Mouse (Mus musculus): Measurements from ENCODE around the gene Podxl. TPM values are rescaled to one million over a fixed set of nuclear protein-coding genes. Genes with fewer than 3 reads are reported as not detected.

Podxl gene
- polyA plus RNA-seq, 1 experiment from 2014 or later: 2.8 TPM

- TF ChIP-seq EP300 (IDR thresholded peaks at IDR 0.05; ENCODE audit: low read depth): peak; percentile 45; the same call in 1 of the 2 replicates
- TF ChIP-seq CTCF (IDR thresholded peaks at IDR 0.05; ENCODE audit: low read depth): no peak
- H3K4me2 ChIP-seq (ENCODE audit: low read depth, low read length): peak overlapping the region; percentile 30; the same call in 1 of the 2 replicates
- H3K9ac ChIP-seq (replicated peaks): no peak overlapping the region
- peak overlapping the region; percentile 52; the same call in 1 of the 2 replicates for H3K27ac ChIP-seq (ENCODE audit: low read depth)
- H3K4me1 ChIP-seq (ENCODE audit: insufficient read depth): peaks cover 31% of the 10 kb centered on the region
- ATAC-seq (peak; percentile 61), DNase-seq (no peak)
- no peaks in the 10 kb centered on the region for H3K27me3 ChIP-seq (ENCODE audit: insufficient read depth, low read length)
- H3K36me3 ChIP-seq (replicated peaks; ENCODE audit: insufficient read depth, low read length): no peaks in the 10 kb centered on the region
- H3K4me3 ChIP-seq (ENCODE audit: low read depth, low read length): no peak overlapping the region
- 39% methylated on average over 2 of the region's 2 CpGs for WGBS (ENCODE audit: insufficient replicate concordance)
- H3K9me3 ChIP-seq (ENCODE audit: low read length): no peaks in the 10 kb centered on the region
Observed at GRCm38 (mm10) chr6:31592128-31592527, 28.3 kb upstream of the Podxl start.

- no peak for TF ChIP-seq EP300 (IDR thresholded peaks at IDR 0.05; ENCODE audit: low read depth)
- no peak for TF ChIP-seq CTCF (IDR thresholded peaks at IDR 0.05; ENCODE audit: low read depth)
- DNase-seq (no peak), ATAC-seq (no peak)
- Histone ChIP-seq H3K9me3 (ENCODE audit: low read length) (no peaks in the 10 kb centered on the region), H3K4me3 (ENCODE audit: low read depth, low read length) (no peak overlapping the region), H3K27ac (ENCODE audit: low read depth) (peak overlapping the region; percentile 7; the same call in 1 of the 2 replicates), H3K36me3 (replicated peaks; ENCODE audit: insufficient read depth, low read length) (no peaks in the 10 kb centered on the region), H3K4me2 (ENCODE audit: low read depth, low read length) (no peak overlapping the region), H3K27me3 (ENCODE audit: insufficient read depth, low read length) (no peaks in the 10 kb centered on the region), H3K9ac (replicated peaks) (no peak overlapping the region), H3K4me1 (ENCODE audit: insufficient read depth) (peaks cover 35% of the 10 kb centered on the region)
- 71% methylated on average over 3 of the region's 3 CpGs for WGBS (ENCODE audit: insufficient replicate concordance)
Observed at GRCm38 (mm10) chr6:31591676-31592075, 27.9 kb upstream of the Podxl start.

GRCm38 (mm10) chr6:31590754-31591153, 27.0 kb upstream of the Podxl start:
- Histone ChIP-seq H3K9ac (replicated peaks) (no peak overlapping the region), H3K4me3 (ENCODE audit: low read depth, low read length) (no peak overlapping the region), H3K27ac (ENCODE audit: low read depth) (peak overlapping the region; percentile 7; the same call in 1 of the 2 replicates), H3K36me3 (replicated peaks; ENCODE audit: insufficient read depth, low read length) (no peaks in the 10 kb centered on the region), H3K27me3 (ENCODE audit: insufficient read depth, low read length) (no peaks in the 10 kb centered on the region), H3K4me2 (ENCODE audit: low read depth, low read length) (no peak overlapping the region), H3K4me1 (ENCODE audit: insufficient read depth) (peaks cover 42% of the 10 kb centered on the region), H3K9me3 (ENCODE audit: low read length) (no peaks in the 10 kb centered on the region)
- no peak for DNase-seq
- WGBS (ENCODE audit: insufficient replicate concordance): 44% methylated on average over 2 of the region's 2 CpGs
- no peak for ATAC-seq
- TF ChIP-seq EP300 (IDR thresholded peaks at IDR 0.05; ENCODE audit: low read depth) (no peak), CTCF (IDR thresholded peaks at IDR 0.05; ENCODE audit: low read depth) (no peak)

- 69% methylated on average over 3 of the region's 3 CpGs for WGBS (ENCODE audit: insufficient replicate concordance)
- Histone ChIP-seq H3K9ac (replicated peaks) (no peak overlapping the region), H3K27me3 (ENCODE audit: insufficient read depth, low read length) (no peaks in the 10 kb centered on the region), H3K4me2 (ENCODE audit: low read depth, low read length) (no peak overlapping the region), H3K27ac (ENCODE audit: low read depth) (no peak overlapping the region), H3K4me1 (ENCODE audit: insufficient read depth) (peaks cover 42% of the 10 kb centered on the region), H3K9me3 (ENCODE audit: low read length) (no peaks in the 10 kb centered on the region), H3K36me3 (replicated peaks; ENCODE audit: insufficient read depth, low read length) (no peaks in the 10 kb centered on the region), H3K4me3 (ENCODE audit: low read depth, low read length) (no peak overlapping the region)
- TF ChIP-seq CTCF (IDR thresholded peaks at IDR 0.05; ENCODE audit: low read depth) (no peak), EP300 (IDR thresholded peaks at IDR 0.05; ENCODE audit: low read depth) (no peak)
- DNase-seq (no peak), ATAC-seq (no peak)
Observed at GRCm38 (mm10) chr6:31589268-31589667, 25.5 kb upstream of the Podxl start.

GRCm38 (mm10) chr6:31587655-31588054, 23.9 kb upstream of the Podxl start:
- WGBS (ENCODE audit: insufficient replicate concordance): 36% methylated on average over 4 of the region's 4 CpGs
- no peaks in the 10 kb centered on the region for H3K36me3 ChIP-seq (replicated peaks; ENCODE audit: insufficient read depth, low read length)
- H3K9ac ChIP-seq (replicated peaks): 0 out of 2 replicates have a peak overlapping the region, but pooled peaks have one; percentile 42
- H3K4me1 ChIP-seq (ENCODE audit: insufficient read depth): peaks cover 38% of the 10 kb centered on the region
- peak overlapping the region; percentile 53 for H3K4me2 ChIP-seq (ENCODE audit: low read depth, low read length)
- H3K9me3 ChIP-seq (ENCODE audit: low read length): no peaks in the 10 kb centered on the region
- no peaks in the 10 kb centered on the region for H3K27me3 ChIP-seq (ENCODE audit: insufficient read depth, low read length)
- peak; percentile 72 for ATAC-seq
- no peak overlapping the region for H3K4me3 ChIP-seq (ENCODE audit: low read depth, low read length)
- no peak for DNase-seq
- TF ChIP-seq CTCF (IDR thresholded peaks at IDR 0.05; ENCODE audit: low read depth) (no peak), EP300 (IDR thresholded peaks at IDR 0.05; ENCODE audit: low read depth) (peak; percentile 85)
- H3K27ac ChIP-seq (ENCODE audit: low read depth): peak overlapping the region; percentile 46; the same call in 1 of the 2 replicates

- peak overlapping the region; percentile 38; the same call in 1 of the 2 replicates for H3K4me2 ChIP-seq (ENCODE audit: low read depth, low read length)
- no peaks in the 10 kb centered on the region for H3K27me3 ChIP-seq (ENCODE audit: insufficient read depth, low read length)
- no peaks in the 10 kb centered on the region for H3K9me3 ChIP-seq (ENCODE audit: low read length)
- peaks cover 25% of the 10 kb centered on the region for H3K4me1 ChIP-seq (ENCODE audit: insufficient read depth)
- no peak for DNase-seq
- no peak overlapping the region for H3K4me3 ChIP-seq (ENCODE audit: low read depth, low read length)
- ATAC-seq: peak; percentile 51
- H3K36me3 ChIP-seq (replicated peaks; ENCODE audit: insufficient read depth, low read length): no peaks in the 10 kb centered on the region
- peak; percentile 72 for TF ChIP-seq EP300 (IDR thresholded peaks at IDR 0.05; ENCODE audit: low read depth)
- TF ChIP-seq CTCF (IDR thresholded peaks at IDR 0.05; ENCODE audit: low read depth): no peak
- WGBS (ENCODE audit: insufficient replicate concordance): 59% methylated on average over 2 of the region's 2 CpGs
- H3K9ac ChIP-seq (replicated peaks): no peak overlapping the region
- peak overlapping the region; percentile 48; the same call in 1 of the 2 replicates for H3K27ac ChIP-seq (ENCODE audit: low read depth)
Observed at GRCm38 (mm10) chr6:31586127-31586526, 22.3 kb upstream of the Podxl start.
